Mouse (Mus musculus): ENCODE results near the gene Figla.

- TF ChIP-seq CTCF (IDR thresholded peaks at IDR 0.05; ENCODE audit: low read depth, low read length) (no peak), POLR2A (IDR thresholded peaks at IDR 0.05; ENCODE audit: borderline replicate concordance, low read depth, low read length) (no peak)
These were observed 44.2 kb downstream of the Figla start for GRCm38 (mm10) chr6:86060170-86060569.
